Mouse (Mus musculus) heart, embryonic 16.5 days (tissue): ENCODE measurements around the gene Xpr1. TPM values are rescaled to one million over a fixed set of nuclear protein-coding genes. Genes with fewer than 3 reads are reported as not detected.

Experiments
- ATAC-seq: fragments of 200-750 bp; cut with Nextera tagmentation; replicated peaks from 2 replicates; pipeline ENCODE4 v1.8.0; 2017; ENCODE audit warnings: moderate number of reproducible peaks; ENCODE audit not compliant: insufficient read depth, low FRiP score; ENCODE audit errors: extremely low read depth
- H3K27ac ChIP-seq: fragments of 300-500 bp; sonication (generic); 2 replicates; pipeline ENCODE4 v1.5.1; 2014; ENCODE audit warnings: mild to moderate bottlenecking, low read length, control low read depth, moderate library complexity
- H3K27me3 ChIP-seq: fragments of 300-500 bp; sonication (generic); 2 replicates; pipeline ENCODE4 v1.6.1; 2014; ENCODE audit warnings: low read length, mixed read lengths; ENCODE audit not compliant: control insufficient read depth, insufficient read depth
- H3K36me3 ChIP-seq: fragments of 300-500 bp; sonication (generic); 2 replicates; pipeline ENCODE4 v1.6.1; 2014; ENCODE audit not compliant: control insufficient read depth, insufficient read depth
- H3K4me1 ChIP-seq: fragments of 300-500 bp; sonication (generic); 2 replicates; pipeline ENCODE4 v1.6.1; 2014; ENCODE audit warnings: low read length, mixed read lengths; ENCODE audit not compliant: control insufficient read depth, insufficient read depth
- H3K4me2 ChIP-seq: fragments of 300-500 bp; sonication (generic); 2 replicates; pipeline ENCODE4 v1.6.1; 2014; ENCODE audit warnings: low read depth, mild to moderate bottlenecking, control low read depth, low read length
- H3K4me3 ChIP-seq: fragments of 300-500 bp; sonication (generic); 2 replicates; pipeline ENCODE4 v1.5.1; 2014; ENCODE audit warnings: mild to moderate bottlenecking, control low read depth, low read length
- H3K9ac ChIP-seq: fragments of 300-500 bp; sonication (generic); 2 replicates; pipeline ENCODE4 v1.6.1; 2014; ENCODE audit warnings: low read length, control low read depth
- H3K9me3 ChIP-seq: fragments of 300-500 bp; sonication (generic); replicated peaks from 2 replicates; pipeline ENCODE4 v1.6.1; 2016; ENCODE audit warnings: low read length; ENCODE audit not compliant: control insufficient read depth
- WGBS: fragments of 180-500 bp; shearing (Covaris S2); extraction: QIAGEN DNeasy Blood & Tissue Kit; methylation state at CpG from one replicate; pipeline ENCODE4 v1.1.7; 2014; 5-methylcytosine and 5-hydroxymethylcytosine counted together
- polyA plus RNA-seq: library from polyadenylated mRNA; unstranded; fragments of >200 nt; fragmentation: Nextera tagmentation; extraction: Ambion mirVana; gene quantifications from 2 replicates; pipeline ENCODE4 v1.2.1, GENCODE M21; 2015

Xpr1 gene
- polyA plus RNA-seq, 1 experiment from 2014 or later = 9.1 TPM

- Histone ChIP-seq H3K27ac (no peak overlapping the region), H3K27me3 (no peaks in the 10 kb centered on the region), H3K36me3 (no peaks in the 10 kb centered on the region), H3K9ac (no peak overlapping the region), H3K4me3 (no peak overlapping the region), H3K4me2 (peak overlapping the region; percentile 25; the same call in 1 of the 2 replicates), H3K4me1 (peaks cover 11% of the 10 kb centered on the region), H3K9me3 (no peaks in the 10 kb centered on the region)
- 42% methylated on average over 4 of the region's 4 CpGs for WGBS
- no peak for ATAC-seq
Observed at GRCm38 (mm10) chr1:155353096-155353495, 64.1 kb downstream of the Xpr1 start.

GRCm38 (mm10) chr1:155351527-155351926 lies 65.7 kb downstream of the Xpr1 start:
- H3K9me3 ChIP-seq = no peaks in the 10 kb centered on the region
- no peak for ATAC-seq
- WGBS = 91% methylated on average over 4 of the region's 4 CpGs
- H3K4me2 ChIP-seq = no peak overlapping the region
- H3K27me3 ChIP-seq = no peaks in the 10 kb centered on the region
- peaks cover 11% of the 10 kb centered on the region for H3K4me1 ChIP-seq
- H3K27ac ChIP-seq = no peak overlapping the region
- H3K36me3 ChIP-seq = no peaks in the 10 kb centered on the region
- no peak overlapping the region for H3K9ac ChIP-seq
- no peak overlapping the region for H3K4me3 ChIP-seq

DNA sequence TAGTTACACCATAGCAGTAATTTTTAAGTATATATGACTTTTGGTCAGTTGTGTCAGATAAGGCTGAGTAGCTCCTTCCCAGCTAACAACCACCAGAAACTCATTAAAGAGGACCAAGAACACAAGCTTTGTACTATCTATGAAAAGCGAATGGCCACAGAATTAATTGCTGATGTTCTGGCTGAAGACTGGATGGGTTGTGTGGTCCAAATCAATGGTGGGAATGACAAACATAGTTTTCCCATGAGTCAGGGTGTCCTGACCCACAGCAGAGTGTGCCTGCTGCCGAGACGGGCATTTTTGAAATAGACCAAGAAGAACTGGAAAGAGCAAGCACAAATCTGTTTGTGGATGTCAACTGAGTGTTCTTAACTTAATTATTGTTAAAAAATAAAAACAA lies 68.7 kb downstream of the Xpr1 start:
- 61% methylated on average over 3 of the region's 3 CpGs for WGBS
- Histone ChIP-seq H3K27me3 (no peaks in the 10 kb centered on the region), H3K4me3 (no peak overlapping the region), H3K4me2 (no peak overlapping the region), H3K27ac (no peak overlapping the region), H3K9ac (no peak overlapping the region), H3K9me3 (no peaks in the 10 kb centered on the region), H3K4me1 (peaks cover 5% of the 10 kb centered on the region), H3K36me3 (no peaks in the 10 kb centered on the region)
- no peak for ATAC-seq

GRCm38 (mm10) chr1:155347339-155347738 lies 69.9 kb downstream of the Xpr1 start:
- Histone ChIP-seq H3K4me3 (no peak overlapping the region), H3K4me2 (no peak overlapping the region), H3K27ac (no peak overlapping the region), H3K9me3 (no peaks in the 10 kb centered on the region), H3K27me3 (no peaks in the 10 kb centered on the region), H3K36me3 (no peaks in the 10 kb centered on the region), H3K9ac (no peak overlapping the region), H3K4me1 (no peaks in the 10 kb centered on the region; the same call in 1 of the 2 replicates)
- ATAC-seq = no peak
- WGBS = 57% methylated on average over 4 of the region's 4 CpGs

- Histone ChIP-seq H3K4me3 (no peak overlapping the region), H3K4me2 (no peak overlapping the region), H3K9ac (no peak overlapping the region), H3K27me3 (no peaks in the 10 kb centered on the region), H3K36me3 (no peaks in the 10 kb centered on the region), H3K27ac (no peak overlapping the region), H3K4me1 (no peaks in the 10 kb centered on the region; the same call in 1 of the 2 replicates), H3K9me3 (no peaks in the 10 kb centered on the region)
- no peak for ATAC-seq
- WGBS = 78% methylated on average over 2 of the region's 2 CpGs
Observed at GRCm38 (mm10) chr1:155344019-155344418, 73.2 kb downstream of the Xpr1 start.

DNA sequence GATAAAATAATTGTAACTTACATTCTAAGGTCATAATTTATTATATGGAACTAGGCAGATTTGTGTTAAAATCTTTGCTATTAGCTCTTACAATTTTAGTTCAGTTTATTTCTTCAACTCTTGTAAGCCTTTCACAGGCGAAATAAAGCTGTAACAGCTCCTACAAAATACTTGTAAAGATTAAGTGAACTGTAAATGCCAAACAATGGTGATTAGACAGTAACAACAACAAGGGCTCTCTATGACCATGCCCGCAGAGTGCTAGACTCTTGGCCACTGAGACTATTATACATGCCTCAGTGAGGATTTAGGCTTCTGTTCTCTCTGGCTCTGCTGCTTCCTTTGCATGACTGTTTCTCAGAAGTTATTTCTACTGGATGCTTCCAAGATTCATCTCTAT lies 77.6 kb downstream of the Xpr1 start:
- H3K27ac ChIP-seq = no peak overlapping the region
- WGBS = 76% methylated on average over 2 of the region's 2 CpGs

DNA sequence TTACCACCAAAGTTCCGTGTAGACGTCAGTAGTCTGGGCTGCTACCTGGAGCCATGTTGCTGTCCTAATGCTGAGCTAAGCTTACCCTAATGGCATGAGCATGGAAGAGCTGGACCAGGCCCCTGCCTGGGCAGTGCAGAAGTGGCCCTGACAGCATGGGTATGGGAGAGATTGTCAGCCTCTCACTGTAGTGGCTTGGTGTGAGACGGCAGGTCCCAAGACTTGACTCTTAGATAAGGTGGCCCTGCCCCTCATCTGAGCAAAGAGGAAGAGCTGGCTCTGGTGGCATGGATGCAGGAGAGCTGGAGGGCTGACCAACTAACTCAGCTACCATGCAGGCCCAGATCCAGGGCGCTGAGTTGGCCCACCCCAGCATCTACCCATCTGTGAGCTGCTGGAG lies 79.9 kb downstream of the Xpr1 start:
- no peak overlapping the region for H3K9ac ChIP-seq
- ATAC-seq = no peak
- WGBS = 85% methylated on average over 4 of the region's 4 CpGs
- no peaks in the 10 kb centered on the region for H3K4me1 ChIP-seq
- H3K36me3 ChIP-seq = no peaks in the 10 kb centered on the region
- H3K27me3 ChIP-seq = no peaks in the 10 kb centered on the region
- no peak overlapping the region for H3K4me3 ChIP-seq
- no peak overlapping the region for H3K4me2 ChIP-seq
- H3K9me3 ChIP-seq = no peaks in the 10 kb centered on the region
- H3K27ac ChIP-seq = no peak overlapping the region

More for the DNA sequence above, 77.6 kb downstream of the Xpr1 start:
- no peaks in the 10 kb centered on the region for H3K9me3 ChIP-seq
- no peak overlapping the region for H3K4me2 ChIP-seq
- H3K9ac ChIP-seq = no peak overlapping the region
- no peaks in the 10 kb centered on the region for H3K36me3 ChIP-seq
- H3K27me3 ChIP-seq = no peaks in the 10 kb centered on the region
- H3K4me1 ChIP-seq = no peaks in the 10 kb centered on the region
- no peak overlapping the region for H3K4me3 ChIP-seq
- no peak for ATAC-seq

DNA sequence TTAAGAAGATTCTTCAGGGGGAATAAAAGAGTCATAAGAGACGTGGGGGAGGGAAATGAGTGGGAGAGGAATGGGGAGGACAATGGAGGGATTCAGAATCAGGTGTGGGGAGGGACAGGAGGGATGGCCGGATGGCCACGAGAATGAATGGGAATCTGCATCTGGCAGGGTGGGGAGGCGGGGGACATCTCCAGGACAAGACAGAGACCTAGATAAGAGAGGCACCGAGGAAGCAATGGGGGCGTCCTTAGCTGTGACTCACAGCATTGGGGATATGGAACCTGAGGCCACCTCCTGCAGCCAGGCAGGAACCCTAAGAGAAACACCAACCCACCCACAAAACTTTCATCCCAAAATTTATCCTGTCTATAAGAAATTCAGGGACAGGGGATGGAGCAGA lies 81.3 kb downstream of the Xpr1 start:
- H3K27ac ChIP-seq = no peak overlapping the region
- 64% methylated on average over 6 of the region's 6 CpGs for WGBS
- no peaks in the 10 kb centered on the region for H3K4me1 ChIP-seq
- H3K36me3 ChIP-seq = peaks cover 3% of the 10 kb centered on the region; the same call in 1 of the 2 replicates
- H3K9ac ChIP-seq = no peak overlapping the region
- ATAC-seq = no peak
- no peak overlapping the region for H3K4me2 ChIP-seq
- no peaks in the 10 kb centered on the region for H3K9me3 ChIP-seq
- H3K4me3 ChIP-seq = no peak overlapping the region
- H3K27me3 ChIP-seq = no peaks in the 10 kb centered on the region

DNA sequence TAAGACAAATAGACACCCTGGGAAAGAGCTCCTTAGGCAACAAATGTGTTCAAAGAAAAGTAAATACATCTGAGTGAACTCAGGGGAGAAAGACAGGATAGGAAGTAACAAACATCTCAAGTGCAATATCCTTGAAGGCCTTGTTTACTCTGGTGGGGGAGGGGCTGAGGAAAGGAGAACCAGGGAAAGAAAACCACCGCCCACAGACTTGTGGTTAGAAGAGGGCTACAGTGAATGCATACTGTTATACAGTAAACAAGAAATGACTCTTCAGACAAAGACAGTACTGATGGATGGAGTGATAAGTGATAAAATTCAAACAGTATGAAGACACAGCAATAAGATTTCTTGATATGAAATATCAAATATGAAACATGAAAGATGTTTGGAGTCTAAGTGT lies 95.0 kb downstream of the Xpr1 start:
- ATAC-seq = no peak
- WGBS = 61% methylated on average over 1 of the region's 1 CpGs

More for the DNA sequence above, 95.0 kb downstream of the Xpr1 start:
- H3K36me3 ChIP-seq = peaks cover 2% of the 10 kb centered on the region; the same call in 1 of the 2 replicates
- no peaks in the 10 kb centered on the region for H3K9me3 ChIP-seq
- no peak overlapping the region for H3K9ac ChIP-seq
- no peak overlapping the region for H3K4me3 ChIP-seq
- H3K4me2 ChIP-seq = no peak overlapping the region
- no peak overlapping the region for H3K27ac ChIP-seq
- H3K4me1 ChIP-seq = no peaks in the 10 kb centered on the region
- H3K27me3 ChIP-seq = no peaks in the 10 kb centered on the region
